Mouse (Mus musculus): ENCODE results near the gene Olfr524. TPM values are rescaled to one million over a fixed set of nuclear protein-coding genes. Genes with fewer than 3 reads are reported as not detected.

The Olfr524 gene
- not detected in 2 replicates for polyA plus RNA-seq (2012; ENCODE audit: low replicate concordance)

DNA sequence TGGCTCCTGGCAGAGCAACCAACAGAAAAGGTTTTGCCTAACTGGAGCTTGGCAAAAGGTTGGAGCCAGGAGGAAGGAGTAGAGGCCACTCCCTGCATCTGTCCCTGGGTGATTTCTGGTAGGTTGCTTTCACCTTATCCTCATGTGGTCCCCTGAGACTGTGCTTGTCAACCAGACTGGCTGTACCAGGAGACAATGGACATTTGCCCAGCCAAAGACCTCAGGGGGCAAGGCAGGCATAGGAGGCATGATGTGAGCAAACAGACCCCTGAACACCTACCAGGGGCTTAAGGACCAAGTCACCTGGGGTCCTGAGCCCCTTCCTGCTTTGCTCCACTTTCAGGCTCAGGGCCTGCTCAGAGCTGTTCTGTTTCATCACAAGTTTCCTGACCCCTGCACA is at the start of gene Olfr524:
Olfr524 (minus strand) TSS at position 101 of the 400 bp plus-strand sequence.

DNA sequence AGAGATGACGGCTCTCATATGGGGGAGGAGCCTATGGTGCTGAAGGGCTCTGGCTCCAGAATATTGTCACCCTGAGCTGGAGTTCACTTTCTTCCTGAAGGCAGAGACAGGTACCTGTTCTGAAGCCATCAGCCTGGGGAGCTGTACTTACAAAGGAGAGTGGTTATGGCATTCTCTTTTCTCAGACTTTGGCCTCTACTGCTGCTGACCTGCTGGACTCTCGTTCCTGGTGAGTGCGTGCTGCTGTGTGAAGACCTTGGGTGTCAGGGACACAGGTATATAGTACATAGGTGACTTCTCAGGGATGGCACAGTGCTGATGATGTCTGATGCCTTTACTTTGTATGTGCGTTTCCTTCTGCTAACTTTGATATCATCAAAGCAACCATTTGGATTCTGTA is 41.5 kb upstream of the Olfr524 start, which contains the start of gene 5830411N06Rik:
5830411N06Rik (plus strand) TSS at position 69 of the 400 bp plus-strand sequence.

GRCm38 (mm10) chr7:140217967-140218366 is 12.2 kb upstream of the Olfr524 start, which contains the start of gene Cd163l1:
TSS of gene Cd163l1 (plus strand) at chr7:140218267.

DNA sequence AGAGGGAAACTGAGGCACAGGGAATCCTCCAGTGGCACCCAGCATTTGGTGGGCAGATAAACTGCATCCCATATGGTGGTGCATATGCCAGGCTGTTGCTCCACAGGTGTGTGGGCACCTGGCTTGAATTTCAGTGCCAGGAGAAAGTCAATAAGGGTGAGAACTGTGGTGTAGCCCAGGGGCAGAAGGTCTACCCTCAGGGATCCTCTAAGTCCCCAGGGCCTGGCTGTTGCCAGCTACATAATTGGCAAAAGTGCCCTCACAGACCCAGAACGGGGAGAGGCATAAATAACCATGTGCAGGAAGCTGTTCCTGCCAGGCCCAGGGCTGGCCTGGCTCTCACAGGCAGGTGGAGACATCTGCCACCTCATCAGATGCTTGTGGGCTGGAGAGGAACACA is 32.8 kb downstream of the Olfr524 start, which contains the start of gene Olfr523:
Olfr523 (plus strand) TSS at position 282 of the 400 bp plus-strand sequence.

GRCm38 (mm10) chr7:140164664-140165063 is 41.1 kb downstream of the Olfr524 start, which contains the start of gene Olfr522:
TSS of gene Olfr522 (minus strand) at chr7:140164764.

DNA sequence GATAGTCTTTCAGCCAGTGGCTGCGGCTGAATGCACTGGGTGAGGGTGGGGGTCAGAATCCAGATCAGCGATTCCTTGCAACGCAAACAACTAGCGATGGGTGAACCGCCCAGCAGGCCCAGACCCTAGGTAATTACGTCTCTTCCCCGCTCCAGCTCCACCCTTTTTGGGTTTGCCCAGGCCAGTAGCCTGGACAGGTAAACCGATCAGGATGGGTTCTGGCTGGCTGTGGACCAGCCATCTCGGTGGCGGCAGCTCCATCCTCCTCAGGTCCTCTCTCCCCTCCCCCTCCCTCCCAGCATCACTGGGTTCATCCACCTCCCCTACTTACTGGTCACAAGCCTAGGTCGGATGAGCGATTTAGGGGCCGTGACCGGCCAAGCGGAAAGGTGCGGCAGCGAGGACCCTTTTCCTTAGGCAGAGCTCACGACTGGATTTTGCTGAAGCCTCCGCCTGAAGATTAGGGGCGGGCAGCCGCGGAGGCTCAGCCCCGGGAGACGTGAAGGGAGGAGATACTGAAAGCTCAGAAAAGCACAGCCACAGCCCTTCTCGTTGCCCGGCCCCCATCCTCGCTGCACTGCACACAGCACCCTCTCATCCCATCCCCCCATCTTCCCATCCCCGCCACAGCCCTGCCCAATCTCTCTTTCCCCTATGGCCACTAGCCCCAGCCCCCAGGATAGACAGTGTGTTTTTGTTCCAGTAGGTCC is 51.4 kb downstream of the Olfr524 start, which contains the start of gene Sprn:
Sprn (minus strand) TSS at position 660 of the 710 bp plus-strand sequence.

Other genes starting within 250 kb of the Olfr524 start
- 0.17 and 1.4 TPM in 2 replicates for gene 6430531B16Rik, start 227.2 kb downstream of the Olfr524 start, polyA plus RNA-seq (2012; ENCODE audit: low replicate concordance)
- gene Adam8, start 213.4 kb downstream of the Olfr524 start, polyA plus RNA-seq (2012; ENCODE audit: low replicate concordance): 11.9 and 25.8 TPM in 2 replicates
- gene Zfp511, start 169.6 kb downstream of the Olfr524 start, polyA plus RNA-seq (2012; ENCODE audit: low replicate concordance): 20.5 and 29.4 TPM in 2 replicates
- 4.1 and 6.5 TPM in 2 replicates for gene Tubgcp2, start 169.3 kb downstream of the Olfr524 start, polyA plus RNA-seq (2012; ENCODE audit: low replicate concordance)
- not detected in 2 replicates for gene Msx3, start 156.9 kb downstream of the Olfr524 start, polyA plus RNA-seq (2012; ENCODE audit: low replicate concordance)
- 0.16 TPM in 1 of 2 replicates, not detected in the other for gene Caly, start 123.4 kb downstream of the Olfr524 start, polyA plus RNA-seq (2012; ENCODE audit: low replicate concordance)
- gene Prap1, start 112.6 kb downstream of the Olfr524 start, polyA plus RNA-seq (2012; ENCODE audit: low replicate concordance): not detected in 2 replicates
- gene Fuom, start 103.5 kb downstream of the Olfr524 start, polyA plus RNA-seq (2012; ENCODE audit: low replicate concordance): 10.5 and 15.7 TPM in 2 replicates
- 1.7 and 7.6 TPM in 2 replicates for gene Paox, start 90.2 kb downstream of the Olfr524 start, polyA plus RNA-seq (2012; ENCODE audit: low replicate concordance)
- 3.3 and 6.3 TPM in 2 replicates for gene Echs1, start 89.5 kb downstream of the Olfr524 start, polyA plus RNA-seq (2012; ENCODE audit: low replicate concordance)
- gene Mtg1, start 68.4 kb downstream of the Olfr524 start, polyA plus RNA-seq (2012; ENCODE audit: low replicate concordance): 6.5 and 7.2 TPM in 2 replicates
- gene Sprn, start 51.1 kb downstream of the Olfr524 start, polyA plus RNA-seq (2012; ENCODE audit: low replicate concordance): not detected in 2 replicates
- not detected in 2 replicates for gene Olfr522, start 41.2 kb downstream of the Olfr524 start, polyA plus RNA-seq (2012; ENCODE audit: low replicate concordance)
- not detected in 2 replicates for gene Olfr523, start 32.7 kb downstream of the Olfr524 start, polyA plus RNA-seq (2012; ENCODE audit: low replicate concordance)
- 0.23 and 0.56 TPM in 2 replicates for gene Cd163l1, start 12.3 kb upstream of the Olfr524 start, polyA plus RNA-seq (2012; ENCODE audit: low replicate concordance)
- 0.38 and 0.60 TPM in 2 replicates for gene 5830411N06Rik, start 41.3 kb upstream of the Olfr524 start, polyA plus RNA-seq (2012; ENCODE audit: low replicate concordance)
- gene Olfr525, start 114.9 kb upstream of the Olfr524 start, polyA plus RNA-seq (2012; ENCODE audit: low replicate concordance): not detected in 2 replicates
- gene Olfr527, start 128.1 kb upstream of the Olfr524 start, polyA plus RNA-seq (2012; ENCODE audit: low replicate concordance): not detected in 2 replicates
- gene Olfr60, start 155.7 kb upstream of the Olfr524 start, polyA plus RNA-seq (2012; ENCODE audit: low replicate concordance): 0.21 TPM in 1 of 2 replicates, not detected in the other
- gene Olfr530, start 170.4 kb upstream of the Olfr524 start, polyA plus RNA-seq (2012; ENCODE audit: low replicate concordance): not detected in 2 replicates
- not detected in 2 replicates for gene Olfr531, start 197.0 kb upstream of the Olfr524 start, polyA plus RNA-seq (2012; ENCODE audit: low replicate concordance)
- gene Olfr532, start 215.7 kb upstream of the Olfr524 start, polyA plus RNA-seq (2012; ENCODE audit: low replicate concordance): not detected in 2 replicates

Data from hematopoietic multipotent progenitor cell, adult 10-12 weeks (in vitro differentiated cells).